Mouse (Mus musculus): ENCODE data around the gene Tob1.

Gene Tob1

GRCm38 (mm10) chr11:94199771-94200170 lies 11.5 kb upstream of the Tob1 start:
- DNase-seq = no peak

GRCm38 (mm10) chr11:94200422-94200821 lies 10.8 kb upstream of the Tob1 start:
- no peak for DNase-seq

DNA sequence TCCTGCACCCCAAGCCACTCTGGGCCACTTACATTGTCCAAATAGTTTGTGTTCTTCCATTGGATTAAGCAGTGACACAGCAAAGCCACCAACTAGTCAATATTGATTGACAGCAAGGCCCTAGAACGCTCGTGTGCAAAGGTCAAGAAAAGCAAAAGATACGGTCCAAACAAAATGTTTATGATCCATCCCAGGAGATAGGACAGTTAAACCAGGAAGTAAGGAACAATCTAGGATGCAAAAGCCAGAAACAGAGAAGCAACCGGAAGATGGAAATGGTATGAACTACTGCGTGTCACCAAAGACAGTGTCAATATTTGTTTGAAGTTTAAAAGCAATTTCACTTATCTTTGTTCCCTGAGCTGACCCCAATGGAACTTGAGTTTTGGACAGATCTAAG lies 9.1 kb upstream of the Tob1 start:
- DNase-seq = no peak

- DNase-seq = no peak
Measured at GRCm38 (mm10) chr11:94203066-94203465, 8.2 kb upstream of the Tob1 start.

- DNase-seq = no peak
Measured at GRCm38 (mm10) chr11:94206398-94207114, 4.7 kb upstream of the Tob1 start.

DNA sequence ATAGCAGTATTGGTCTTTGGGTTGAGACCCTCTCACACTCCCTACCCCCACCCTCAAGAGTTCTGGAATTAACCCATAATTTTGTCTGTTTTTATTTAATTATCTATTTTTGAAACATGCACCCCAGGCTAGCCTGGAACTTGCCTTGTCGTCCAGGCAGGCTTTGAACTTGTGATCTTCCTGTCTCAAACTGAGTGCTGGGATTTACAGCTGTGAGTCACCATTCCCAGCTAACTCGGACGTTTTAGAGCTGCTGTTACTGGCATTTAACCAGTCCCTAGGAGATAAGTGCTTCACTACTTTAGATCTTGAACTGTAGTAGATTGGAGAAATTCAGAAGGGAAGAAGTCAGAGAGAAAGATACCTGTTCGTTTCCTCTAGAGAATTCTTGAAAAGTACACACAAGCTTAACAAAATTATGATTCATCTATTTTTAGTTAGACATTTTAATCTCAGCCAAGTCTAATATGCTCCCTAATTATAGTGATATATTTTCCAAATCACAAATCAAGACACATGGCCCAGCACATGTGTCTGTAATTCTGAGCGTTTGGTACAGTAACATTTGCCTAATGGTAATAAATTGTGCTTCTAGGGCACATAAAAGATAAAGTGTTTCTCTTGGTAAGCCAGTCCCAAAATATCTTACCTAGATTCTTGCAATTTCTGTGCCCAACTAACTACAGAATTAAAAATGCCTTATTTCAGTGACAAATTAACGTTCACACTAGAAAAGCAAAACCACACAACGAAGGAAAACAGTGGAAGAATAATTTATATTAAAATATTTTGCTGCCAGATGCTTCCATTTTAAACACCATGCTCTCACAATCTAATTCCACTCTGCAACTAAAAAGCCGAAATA lies 2.2 kb upstream of the Tob1 start:
- DNase-seq = no peak

DNA sequence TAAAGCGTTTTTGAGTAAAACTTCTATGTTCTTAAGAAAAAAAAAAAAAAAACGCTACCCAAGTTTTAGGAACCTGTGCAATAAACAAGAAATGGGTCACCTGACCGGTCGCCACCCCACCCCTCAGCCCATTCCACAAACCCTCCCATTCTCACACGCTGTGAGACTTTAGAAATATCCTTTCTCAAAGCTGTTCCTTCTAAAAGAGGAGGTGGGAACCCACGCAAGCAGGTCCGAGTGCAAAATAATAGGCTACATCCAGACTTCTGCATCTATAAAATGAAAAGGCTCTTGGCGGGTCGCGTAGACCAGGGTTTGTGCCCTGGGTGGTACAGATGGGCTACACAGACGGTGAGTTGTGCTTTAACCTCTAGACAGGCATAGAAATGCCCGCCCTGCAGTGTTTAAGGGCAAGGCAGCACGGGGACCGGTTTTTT lies 1.5 kb upstream of the Tob1 start:
- DNase-seq = peak in 1 of 2 experiments; percentile 37

DNA sequence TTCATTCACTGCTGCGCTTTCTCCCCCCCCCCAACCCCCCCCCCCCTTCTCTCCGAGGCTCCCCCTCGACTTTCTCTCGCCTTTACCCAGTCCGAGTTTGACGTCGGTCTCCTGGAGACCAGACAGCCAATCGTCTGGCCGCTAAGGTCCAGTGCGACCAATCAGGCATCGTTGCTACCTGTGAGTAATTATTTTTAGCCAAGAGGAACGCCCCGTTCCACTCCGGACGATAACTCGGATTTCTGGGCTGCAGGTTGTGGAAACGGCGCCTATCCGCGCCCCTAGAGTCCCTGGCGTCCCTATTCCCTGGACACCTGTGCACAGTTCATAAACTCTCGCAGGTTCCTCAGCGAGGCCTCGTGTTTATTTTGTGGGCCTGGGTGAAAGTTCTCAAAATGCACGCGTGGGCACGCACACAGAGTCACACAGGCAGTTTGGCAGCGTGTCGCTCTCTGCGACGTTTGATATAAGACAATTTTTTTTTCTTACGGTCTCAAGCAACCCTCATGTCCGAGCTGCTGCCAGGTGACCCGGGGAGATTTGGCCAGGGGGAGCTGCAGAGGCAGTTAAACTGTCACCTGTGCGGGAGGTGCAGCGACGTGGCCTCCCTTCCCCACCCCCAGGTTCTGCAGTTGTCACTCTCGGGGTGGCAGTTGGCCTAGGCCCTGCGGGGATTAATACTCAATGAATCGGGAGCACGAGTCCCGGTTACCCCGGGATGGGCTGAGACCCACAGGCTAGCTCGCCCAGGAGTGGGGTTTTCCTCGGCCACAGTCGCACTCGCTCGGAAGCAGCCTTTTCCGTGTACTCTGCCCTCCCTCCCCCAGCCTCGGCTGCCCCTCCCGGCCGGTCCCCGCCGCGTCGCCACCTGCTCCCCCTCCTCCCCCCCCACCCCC lies 815 bp upstream of the Tob1 start:
- DNase-seq = peak; percentile 76 to 83

DNA sequence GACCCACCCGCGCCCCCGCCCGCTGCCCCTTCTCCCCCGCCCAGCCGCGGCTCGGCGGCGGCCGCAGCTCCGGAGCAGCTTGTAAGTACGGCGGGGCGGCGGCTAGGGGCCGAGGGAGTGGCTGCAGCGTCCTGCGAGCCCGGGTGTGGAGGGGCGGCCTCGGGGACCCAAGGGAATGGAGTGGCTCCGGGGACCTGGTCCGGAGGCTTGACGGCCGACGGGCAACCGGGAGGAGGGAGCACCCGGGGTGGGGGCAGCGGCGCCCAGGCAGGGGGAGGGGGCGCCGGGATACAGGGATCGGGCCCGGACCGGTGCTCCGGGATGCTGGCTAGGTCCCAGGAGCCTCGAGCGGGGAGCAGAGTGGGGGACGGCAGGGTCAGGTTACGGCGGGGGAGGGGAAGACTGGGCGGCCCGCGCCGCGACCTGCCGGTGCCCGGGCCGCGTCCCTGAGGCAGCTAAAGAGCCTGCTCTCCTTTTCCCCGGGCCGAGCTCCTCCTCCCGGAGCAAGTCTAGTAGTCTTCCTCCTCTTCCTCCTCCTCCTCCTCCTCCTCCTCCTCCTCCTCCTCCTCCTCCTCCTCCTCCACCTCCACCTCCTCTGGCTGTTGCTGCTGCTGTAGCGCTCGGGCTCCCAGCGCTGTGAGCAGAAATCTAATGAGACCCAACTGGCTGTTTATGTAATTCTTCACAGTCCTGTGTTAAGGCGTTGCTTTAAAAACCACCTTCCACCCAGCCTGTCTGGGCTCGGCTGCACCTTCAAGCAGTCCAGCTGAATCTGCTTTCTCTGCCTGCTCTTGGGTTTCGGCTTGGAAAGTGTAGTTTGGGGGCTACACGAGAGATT lies 616 bp downstream of the Tob1 start:
- DNase-seq = peak; percentile 61 to 62

GRCm38 (mm10) chr11:94212489-94212836 lies 1.2 kb downstream of the Tob1 start:
- DNase-seq = no peak

- no peak for DNase-seq
Measured at GRCm38 (mm10) chr11:94212997-94213396, 1.7 kb downstream of the Tob1 start.

DNA sequence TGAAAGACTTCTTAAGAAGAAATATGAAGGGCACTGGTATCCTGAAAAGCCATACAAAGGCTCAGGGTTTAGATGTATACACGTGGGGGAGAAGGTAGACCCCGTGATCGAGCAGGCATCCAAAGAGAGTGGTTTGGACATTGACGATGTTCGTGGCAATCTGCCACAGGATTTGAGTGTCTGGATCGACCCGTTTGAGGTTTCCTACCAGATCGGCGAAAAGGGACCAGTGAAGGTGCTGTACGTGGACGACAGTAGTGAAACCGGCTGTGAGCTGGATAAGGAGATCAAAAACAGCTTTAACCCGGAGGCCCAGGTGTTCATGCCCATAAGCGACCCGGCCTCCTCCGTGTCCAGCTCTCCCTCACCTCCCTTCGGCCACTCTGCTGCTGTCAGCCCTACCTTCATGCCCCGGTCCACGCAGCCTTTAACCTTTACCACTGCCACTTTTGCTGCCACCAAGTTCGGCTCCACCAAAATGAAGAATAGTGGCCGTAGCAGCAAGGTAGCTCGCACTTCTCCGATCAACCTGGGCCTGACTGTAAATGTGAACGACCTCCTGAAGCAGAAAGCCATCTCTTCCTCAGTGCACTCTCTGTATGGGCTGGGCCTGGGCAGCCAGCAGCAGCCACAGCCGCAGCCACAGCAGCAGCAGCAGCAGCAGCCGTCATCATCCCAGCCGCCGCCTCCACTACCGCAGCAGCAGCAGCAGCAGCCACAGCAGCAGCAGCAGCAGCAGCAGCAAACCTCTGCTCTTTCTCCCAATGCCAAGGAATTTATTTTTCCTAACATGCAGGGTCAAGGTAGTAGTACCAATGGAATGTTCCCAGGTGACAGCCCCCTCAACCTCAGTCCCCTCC lies 2.7 kb downstream of the Tob1 start:
- DNase-seq = no peak

GRCm38 (mm10) chr11:94215581-94215980 lies 4.3 kb downstream of the Tob1 start:
- DNase-seq = no peak

DNA sequence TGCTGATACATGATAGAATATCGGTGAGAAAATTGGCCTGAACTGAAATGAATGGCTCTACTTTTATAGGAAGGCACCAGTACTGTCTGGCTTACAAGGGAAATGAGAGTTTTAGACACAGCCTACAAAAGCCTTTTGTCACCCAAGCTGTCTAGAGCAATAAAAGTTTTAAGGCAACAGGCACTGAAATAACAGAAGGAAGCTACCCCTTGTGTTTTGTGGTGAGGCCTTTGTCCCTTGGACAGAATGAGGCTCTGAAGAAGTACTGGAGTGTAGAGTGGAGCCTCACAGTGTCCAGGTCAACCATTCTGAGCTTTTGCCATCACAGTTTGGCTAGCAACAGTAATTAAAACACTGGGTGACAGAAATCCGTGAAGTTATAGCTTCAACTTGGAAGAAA lies 5.0 kb downstream of the Tob1 start:
- no peak for DNase-seq

DNA sequence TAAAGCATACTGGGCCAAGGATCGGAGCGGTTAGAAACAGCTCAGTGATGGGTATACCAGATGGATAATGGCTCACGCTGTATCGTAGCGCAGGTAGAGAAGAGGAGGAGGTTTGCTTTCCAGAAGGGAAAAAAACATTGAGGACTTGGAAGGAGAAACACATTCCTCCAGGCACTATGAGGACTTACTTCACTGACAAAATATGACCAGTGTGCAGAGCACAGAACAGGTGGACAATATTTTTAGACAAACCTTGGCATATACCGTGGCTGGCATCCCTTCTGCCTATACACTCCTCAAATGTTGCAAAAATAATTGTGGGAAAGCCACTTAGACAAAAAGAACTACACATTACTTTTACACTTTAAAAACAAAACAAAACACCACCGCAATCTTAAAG lies 10.0 kb downstream of the Tob1 start:
- no peak for DNase-seq

DNA sequence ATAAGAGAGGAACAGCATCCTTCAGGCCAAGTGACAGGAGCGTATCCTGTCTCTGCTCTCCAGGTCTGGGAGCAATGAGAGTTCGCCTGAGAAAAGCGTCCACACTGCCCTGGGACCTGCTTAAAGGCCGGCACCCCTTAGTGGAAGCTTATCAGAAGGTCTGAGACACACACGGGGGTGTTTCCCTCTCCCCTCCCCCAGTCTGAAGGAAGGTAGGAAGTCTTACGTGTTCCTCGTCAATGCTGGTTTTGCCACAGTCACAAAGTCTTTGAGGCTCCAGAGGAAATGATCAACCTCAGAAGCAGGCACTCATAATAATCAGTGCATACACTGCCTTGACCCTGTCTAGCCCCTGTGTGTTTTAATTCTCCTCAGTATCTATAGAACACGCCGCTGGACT lies 12.3 kb downstream of the Tob1 start:
- DNase-seq = no peak

GRCm38 (mm10) chr11:94225985-94226384 lies 14.7 kb downstream of the Tob1 start:
- peak in 1 of 2 experiments; percentile 25 for DNase-seq

DNA sequence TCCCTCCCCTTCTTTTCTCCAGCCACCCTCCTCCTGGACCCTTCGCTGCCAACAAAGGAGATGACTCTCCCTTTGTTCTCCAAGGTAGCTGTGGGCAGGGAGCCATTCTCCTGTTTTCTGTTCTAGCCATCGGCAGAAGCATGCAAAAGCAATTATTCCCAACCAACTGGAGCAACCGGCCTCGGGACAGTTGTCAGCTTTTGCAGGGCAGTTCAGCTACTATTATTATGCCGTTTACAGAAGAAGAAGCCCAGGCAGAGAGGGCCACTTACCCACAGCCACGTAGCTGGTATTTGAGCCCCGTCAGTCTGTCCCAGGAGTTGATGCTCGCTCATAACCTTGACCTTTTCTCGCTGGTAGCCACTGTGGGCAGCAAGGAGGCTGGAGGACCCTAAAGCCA lies 17.2 kb downstream of the Tob1 start:
- DNase-seq = no peak

DNA sequence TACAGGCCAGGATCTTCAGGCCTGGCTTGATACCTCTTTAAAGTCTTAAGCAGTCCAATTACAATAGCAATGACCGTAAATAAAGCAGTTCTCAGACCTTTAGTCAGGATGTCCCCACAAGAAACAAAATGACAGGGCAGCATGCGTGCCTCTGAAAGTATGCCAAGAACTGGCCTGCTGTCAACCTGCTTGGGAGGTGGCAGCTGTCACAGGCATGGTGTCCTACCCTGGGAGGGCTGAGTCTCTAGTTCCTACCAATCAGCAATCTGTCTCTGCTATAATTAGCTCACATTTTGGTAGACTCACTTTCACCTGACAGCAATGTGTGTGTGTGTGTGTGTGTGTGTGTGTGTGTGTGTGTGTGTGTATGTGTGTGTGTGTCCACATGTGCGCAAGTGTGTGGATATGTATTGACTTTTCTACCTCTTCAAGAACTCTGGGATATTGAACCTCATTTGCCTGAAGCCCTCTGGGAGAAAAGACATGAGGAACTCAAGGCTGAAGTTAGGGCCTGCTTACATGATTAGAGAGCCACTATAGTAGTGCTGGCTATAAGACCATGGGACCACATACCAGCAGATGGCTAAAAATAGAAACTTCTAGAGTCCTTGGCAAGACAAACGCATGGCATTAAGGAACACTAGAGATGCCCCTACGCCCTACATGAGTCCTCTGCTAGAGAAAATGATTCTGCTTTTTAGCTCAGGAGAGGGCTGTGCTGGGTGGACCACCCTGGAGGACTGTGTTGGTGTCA lies 18.1 kb downstream of the Tob1 start:
- DNase-seq = no peak

DNA sequence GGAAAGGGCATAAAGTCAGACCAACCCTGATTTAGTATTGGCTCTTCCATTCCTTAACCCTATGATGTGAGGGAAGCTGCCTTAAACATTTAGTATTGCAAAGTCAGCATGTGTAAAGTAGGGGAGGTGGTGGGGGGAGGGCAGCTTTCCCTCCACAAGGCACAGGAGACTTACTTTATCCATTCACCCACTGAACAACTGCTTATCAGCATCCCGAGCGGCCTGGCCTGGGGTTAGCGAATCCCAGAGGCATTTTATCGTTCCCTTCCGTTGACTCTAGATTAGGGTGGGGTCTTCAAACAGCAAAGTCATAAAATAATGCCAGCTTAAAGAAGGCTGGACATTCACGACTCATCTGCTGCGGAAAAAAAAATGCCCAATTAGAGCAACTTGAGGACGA lies 19.0 kb downstream of the Tob1 start:
- DNase-seq = no peak

Data from spleen, adult 18-20 months (tissue).